Mouse (Mus musculus) testis, adult 2 months (tissue): ENCODE data around the gene Fto. TPM values are rescaled to one million over a fixed set of nuclear protein-coding genes. Genes with fewer than 3 reads are reported as not detected.
A peak's percentile ranks its signal among the peaks of the same experiment; 100 is the strongest.

Experiments used
- H3K27ac ChIP-seq: fragments of 200-500 bp; 2 replicates; pipeline ENCODE4 v1.5.1; 2012; ENCODE audit warnings: low read depth, low read length; ENCODE audit not compliant: control insufficient read depth, insufficient read depth
- H3K27me3 ChIP-seq: fragments of 200-500 bp; 2 replicates; pipeline ENCODE4 v1.6.1; 2012; ENCODE audit warnings: mild to moderate bottlenecking, low read length, moderate library complexity; ENCODE audit not compliant: control insufficient read depth, insufficient read depth
- H3K36me3 ChIP-seq: fragments of 200-500 bp; 2 replicates; pipeline ENCODE4 v1.6.1; 2012; ENCODE audit warnings: mild to moderate bottlenecking, low read length; ENCODE audit not compliant: control insufficient read depth, insufficient read depth
- H3K4me1 ChIP-seq: fragments of 200-500 bp; 2 replicates; pipeline ENCODE4 v1.6.1; 2012; ENCODE audit warnings: low read length; ENCODE audit not compliant: control insufficient read depth, insufficient read depth
- H3K4me3 ChIP-seq: fragments of 200-500 bp; 2 replicates; pipeline ENCODE4 v1.5.1; 2012; ENCODE audit warnings: low read depth, mild to moderate bottlenecking, low read length, moderate library complexity, mixed read lengths; ENCODE audit not compliant: control insufficient read depth
- CTCF ChIP-seq: fragments of 200-500 bp; IDR thresholded peaks from 2 replicates; pipeline ENCODE4 v1.5.1; 2012; ENCODE audit warnings: low read depth, mild to moderate bottlenecking, inconsistent platforms, low read length, moderate library complexity; ENCODE audit not compliant: control insufficient read depth, insufficient read depth, insufficient replicate concordance
- POLR2A ChIP-seq: fragments of 200-500 bp; IDR thresholded peaks from 2 replicates; pipeline ENCODE4 v1.6.1; 2012; ENCODE audit warnings: low read depth, mild to moderate bottlenecking, inconsistent platforms, low read length, moderate library complexity; ENCODE audit not compliant: control insufficient read depth
- polyA plus RNA-seq: library from polyadenylated mRNA; depleted of rRNA; stranded (reverse); fragments of >200 nt; gene quantifications from 2 replicates; pipeline ENCODE4 v1.2.3, GENCODE M21; 2012

Gene Fto
- polyA plus RNA-seq, 1 experiment = 56.4 TPM

DNA sequence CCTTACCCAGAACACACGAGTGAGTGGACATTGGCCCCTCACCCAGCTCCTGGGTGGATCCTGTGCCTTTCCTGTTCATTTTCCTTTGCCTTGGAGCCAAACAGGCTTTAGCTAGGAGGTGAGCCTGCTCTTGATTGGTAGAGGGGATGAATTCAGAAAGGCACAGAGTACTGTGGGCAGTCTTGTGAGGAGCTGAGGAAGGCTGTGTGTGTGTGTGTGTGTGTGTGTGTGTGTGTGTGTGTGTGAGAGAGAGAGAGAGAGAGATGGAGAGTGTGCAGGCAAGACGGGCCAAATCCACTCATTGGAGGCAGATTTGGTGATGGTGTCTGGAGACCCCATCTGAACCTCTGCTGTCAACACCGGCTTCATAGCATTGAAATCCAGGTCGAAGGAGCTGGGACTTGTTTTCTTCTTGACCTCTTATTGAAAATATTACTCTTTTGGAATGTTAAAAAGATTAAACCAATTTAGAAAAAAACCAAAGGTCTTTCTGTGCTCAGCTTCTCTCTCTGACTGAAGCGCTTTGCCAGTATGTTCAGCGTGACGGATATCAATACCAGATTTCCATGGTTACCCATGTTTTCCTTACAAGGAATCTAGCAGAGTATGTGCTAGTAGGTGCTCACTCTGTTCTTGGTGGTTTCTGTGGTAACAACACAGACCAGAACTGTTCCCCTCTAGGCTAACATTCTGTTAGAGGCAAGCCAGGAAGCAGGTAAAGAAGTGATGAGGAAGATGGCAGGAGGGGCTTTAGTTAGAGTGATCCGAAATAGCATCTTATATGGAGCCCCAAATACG is 59.7 kb downstream of the Fto start:
- no peak for TF ChIP-seq POLR2A
- TF ChIP-seq CTCF = no peak
- Histone ChIP-seq H3K27ac (no peak overlapping the region), H3K4me1 (no peaks in the 10 kb centered on the region; the same call in 1 of the 2 replicates), H3K27me3 (no peaks in the 10 kb centered on the region), H3K4me3 (no peak overlapping the region), H3K36me3 (no peaks in the 10 kb centered on the region)

DNA sequence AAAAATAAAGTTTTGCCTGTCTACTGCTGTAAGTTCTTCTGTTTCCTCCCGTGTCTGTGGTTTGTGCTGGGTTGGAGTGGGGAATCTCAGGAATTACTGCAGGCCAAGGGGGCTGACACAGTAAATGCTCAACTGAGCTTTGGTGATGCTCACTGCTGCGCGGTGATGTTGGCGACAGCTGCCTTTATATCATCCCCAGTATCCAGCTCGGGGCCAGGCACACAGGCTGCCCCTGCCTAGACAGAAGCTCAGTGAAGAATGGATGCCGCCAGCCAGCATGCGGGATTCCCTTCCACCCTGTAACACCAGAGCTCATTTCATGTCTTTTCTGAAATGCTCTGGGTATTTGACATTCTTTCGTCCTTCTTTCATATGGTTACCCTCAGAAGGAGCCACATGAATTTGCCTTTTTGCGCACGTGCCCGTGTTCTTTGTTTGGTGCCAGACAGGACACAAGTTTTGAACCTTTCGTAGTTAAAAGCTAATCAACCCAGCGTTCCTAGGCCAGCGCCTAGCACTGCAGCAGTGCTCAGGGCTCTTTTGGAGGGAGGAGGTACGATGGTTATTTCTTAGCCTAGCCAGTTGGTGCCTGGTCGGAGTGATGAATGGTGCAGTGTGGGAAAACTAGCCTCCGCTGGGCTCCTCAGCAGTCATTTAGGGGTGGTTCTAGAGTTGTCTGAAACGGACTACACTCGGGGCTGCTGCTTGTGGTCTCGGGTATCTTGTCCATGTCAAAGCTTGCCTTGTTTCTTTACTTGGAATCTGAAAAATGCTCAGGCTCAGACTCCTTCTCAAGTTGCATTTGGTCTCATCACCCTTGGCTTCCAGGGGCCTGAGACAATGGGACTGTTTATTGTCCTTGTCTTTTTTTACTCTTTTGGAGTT is 62.0 kb downstream of the Fto start:
- H3K4me3 ChIP-seq = no peak overlapping the region
- H3K27me3 ChIP-seq = no peaks in the 10 kb centered on the region
- TF ChIP-seq CTCF (no peak), POLR2A (no peak)
- H3K4me1 ChIP-seq = no peaks in the 10 kb centered on the region; the same call in 1 of the 2 replicates
- no peak overlapping the region for H3K27ac ChIP-seq
- no peaks in the 10 kb centered on the region for H3K36me3 ChIP-seq

DNA sequence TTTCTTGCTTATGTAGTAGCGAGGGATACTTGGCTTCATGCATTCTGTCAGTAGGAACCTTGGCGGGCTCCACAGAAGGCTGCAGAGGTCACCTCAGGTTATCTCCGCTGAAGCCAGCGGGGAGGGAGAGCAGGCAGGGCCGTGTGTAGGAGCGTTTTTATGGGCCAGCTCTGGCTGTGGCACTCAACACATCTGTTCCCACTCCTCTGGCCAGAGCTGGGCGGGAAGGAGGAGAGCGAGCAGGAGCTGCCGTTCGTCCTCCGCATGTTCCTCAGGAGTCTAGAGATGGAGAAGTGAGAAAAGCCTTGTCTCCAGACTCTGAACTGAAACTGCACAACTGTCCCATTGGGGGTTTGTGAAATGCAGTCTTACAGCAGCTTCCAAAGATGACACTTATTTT is 63.5 kb downstream of the Fto start:
- no peaks in the 10 kb centered on the region for H3K27me3 ChIP-seq
- H3K27ac ChIP-seq = no peak overlapping the region
- H3K36me3 ChIP-seq = no peaks in the 10 kb centered on the region
- no peaks in the 10 kb centered on the region; the same call in 1 of the 2 replicates for H3K4me1 ChIP-seq
- TF ChIP-seq CTCF (no peak), POLR2A (no peak)
- H3K4me3 ChIP-seq = no peak overlapping the region

DNA sequence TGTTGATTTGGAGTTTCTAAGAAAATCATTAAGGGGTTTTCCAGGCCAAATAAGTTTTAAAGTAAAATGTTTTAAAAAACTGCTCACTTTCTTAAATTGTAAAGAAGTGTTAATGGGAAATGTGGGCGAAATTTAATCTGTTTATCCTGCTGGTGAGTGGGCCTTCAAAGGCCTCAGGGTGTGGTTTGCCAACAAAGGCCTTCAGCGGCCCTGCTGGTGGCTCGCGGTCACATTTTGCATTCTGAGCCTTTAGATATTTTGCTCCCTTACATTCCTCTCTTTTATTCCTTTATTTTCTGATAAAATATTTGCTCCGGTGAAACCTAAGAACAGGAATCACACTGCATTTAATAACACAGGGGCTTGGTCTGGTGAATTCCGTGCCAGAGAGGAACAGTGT is 64.0 kb downstream of the Fto start:
- no peaks in the 10 kb centered on the region for H3K36me3 ChIP-seq
- H3K4me3 ChIP-seq = no peak overlapping the region
- no peaks in the 10 kb centered on the region for H3K27me3 ChIP-seq
- H3K27ac ChIP-seq = no peak overlapping the region
- TF ChIP-seq POLR2A (no peak), CTCF (no peak)
- H3K4me1 ChIP-seq = no peaks in the 10 kb centered on the region; the same call in 1 of the 2 replicates

DNA sequence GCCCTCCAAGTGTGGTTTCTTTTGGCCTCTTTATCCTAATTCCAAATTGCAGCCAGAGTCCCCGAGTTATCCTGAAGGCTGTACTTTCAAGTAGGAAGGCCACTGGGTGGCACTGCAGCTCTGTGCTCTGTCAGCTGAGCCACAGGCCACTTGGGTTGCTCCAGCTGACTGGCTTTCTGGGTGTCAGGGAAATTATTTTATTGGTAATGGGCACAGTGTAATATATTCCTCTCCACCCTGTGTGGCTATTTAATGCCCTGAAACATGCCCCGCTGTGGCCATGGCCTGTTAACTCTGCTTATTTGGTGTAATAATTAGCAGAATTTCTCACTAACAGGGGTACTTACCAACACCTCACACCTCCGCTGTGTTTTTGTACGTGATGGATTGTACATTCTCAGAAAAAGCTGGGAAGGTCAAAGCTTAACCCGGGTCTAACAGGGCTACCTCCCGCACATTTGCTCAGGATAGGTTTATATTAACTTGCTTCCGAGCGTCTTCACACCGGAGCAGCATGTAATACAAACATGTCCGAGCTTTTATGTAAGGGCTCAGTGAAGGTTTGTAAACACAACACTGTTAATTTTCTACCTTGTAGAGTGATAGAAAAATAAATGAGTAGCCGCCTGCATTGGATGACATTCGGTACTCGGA is 65.6 kb downstream of the Fto start:
- TF ChIP-seq POLR2A = no peak
- peak; percentile 49; the same call in 1 of the 2 replicates for TF ChIP-seq CTCF
- H3K27ac ChIP-seq = no peak overlapping the region

DNA sequence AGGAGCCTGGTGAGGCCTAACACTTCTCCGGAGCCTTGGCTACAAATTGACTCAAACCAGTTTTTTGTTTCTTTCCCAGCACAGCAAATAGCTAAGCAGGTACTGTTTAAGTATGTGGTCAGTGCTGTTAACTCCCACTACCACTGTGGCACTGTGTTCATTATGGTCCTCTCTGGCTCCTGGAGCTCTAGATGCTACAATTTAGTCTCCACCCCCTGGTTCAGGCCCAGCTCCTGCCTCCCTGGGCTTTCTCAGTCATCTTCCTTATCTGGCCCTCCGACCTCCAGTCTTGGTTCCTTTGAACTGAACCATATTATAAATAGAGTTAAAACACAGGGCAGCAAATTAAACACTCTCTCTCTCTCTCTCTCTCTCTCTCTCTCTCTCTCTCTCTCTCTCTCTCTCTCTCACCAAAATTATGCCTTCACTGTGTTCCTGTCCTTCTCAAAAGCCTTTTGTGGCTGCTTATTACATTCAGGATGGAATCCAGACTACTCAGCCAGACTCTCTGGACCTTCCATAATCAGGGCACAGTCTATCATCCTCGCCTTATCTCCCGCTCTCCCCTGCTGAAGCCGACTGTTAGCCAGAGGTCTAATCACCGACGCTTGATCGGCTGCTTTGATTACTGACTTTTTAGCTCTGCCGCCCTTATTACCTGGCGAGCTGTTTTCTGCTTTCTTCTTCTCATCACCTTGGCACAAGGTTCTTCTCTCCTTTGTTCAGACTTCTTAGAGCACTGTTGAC is 67.6 kb downstream of the Fto start:
- Histone ChIP-seq H3K4me1 (no peaks in the 10 kb centered on the region), H3K27me3 (no peaks in the 10 kb centered on the region), H3K4me3 (no peak overlapping the region), H3K36me3 (no peaks in the 10 kb centered on the region), H3K27ac (no peak overlapping the region)
- TF ChIP-seq POLR2A (no peak), CTCF (no peak)

More for the DNA sequence above, 65.6 kb downstream of the Fto start:
- Histone ChIP-seq H3K4me1 (no peaks in the 10 kb centered on the region; the same call in 1 of the 2 replicates), H3K27me3 (no peaks in the 10 kb centered on the region), H3K36me3 (no peaks in the 10 kb centered on the region), H3K4me3 (no peak overlapping the region)
